Mouse (Mus musculus) liver, embryonic 14.5 days (tissue): ENCODE measurements around the gene Ripor3.

Source experiments
- CTCF ChIP-seq: IDR thresholded peaks from 2 replicates; pipeline ENCODE4 v1.5.1; 2016; ENCODE audit warnings: antibody characterized with exemption, low read depth, control low read depth
- EP300 ChIP-seq: IDR thresholded peaks from 2 replicates; pipeline ENCODE4 v1.6.1; 2016; ENCODE audit warnings: antibody characterized with exemption, low read depth

- TF ChIP-seq CTCF, result no peak
- TF ChIP-seq EP300, result no peak
Measured at GRCm38 (mm10) chr2:167959996-167960395, 50.4 kb downstream of the Ripor3 start.
